8 mouse cellular contexts compared by ENCODE assay signal in the genomic region with DNA sequence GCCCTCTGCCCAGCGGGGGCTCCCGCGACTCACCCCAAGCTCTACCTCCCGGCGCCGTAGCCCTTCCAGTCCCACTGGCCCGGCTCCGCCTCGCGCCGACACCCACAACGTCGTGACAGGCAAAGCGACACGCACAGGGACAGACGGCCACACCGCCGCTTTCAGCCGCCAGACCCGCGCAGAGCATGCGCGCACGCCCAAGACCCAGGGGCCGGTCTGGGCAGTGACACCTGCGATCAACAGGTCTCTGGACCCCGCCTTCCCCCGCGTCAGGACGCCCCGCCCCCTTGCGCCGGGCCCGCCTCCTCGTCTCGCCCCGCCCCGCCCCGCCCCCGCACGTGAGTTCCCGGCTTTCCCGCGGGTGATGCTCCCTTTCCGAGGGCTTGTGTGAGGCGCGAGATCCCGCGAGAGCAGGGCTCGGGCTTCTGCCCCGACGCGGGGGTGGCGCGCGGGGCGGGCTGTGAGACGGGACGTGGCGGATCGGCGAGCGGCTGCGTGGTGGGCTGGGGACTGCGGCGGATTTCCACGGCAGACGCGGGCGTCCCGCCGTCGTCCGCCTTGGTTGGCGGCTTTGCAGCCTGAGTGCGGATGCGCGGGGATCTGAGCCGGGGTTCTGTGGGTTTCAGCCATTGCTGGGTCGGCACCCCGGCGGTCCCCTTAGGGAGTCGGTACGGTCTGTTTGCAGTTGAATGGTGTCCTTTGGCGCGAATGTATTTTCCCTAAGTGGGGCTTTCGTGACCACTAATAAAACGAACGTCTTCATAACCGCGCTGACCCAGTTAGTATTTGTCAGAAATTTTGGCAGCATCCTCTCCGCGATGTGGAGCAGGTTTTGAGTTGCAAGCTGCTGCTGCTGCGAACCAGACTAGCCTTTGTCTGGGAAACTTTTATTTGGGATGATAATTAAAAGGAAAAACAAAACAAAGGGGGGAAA. TPM values are rescaled to one million over a fixed set of nuclear protein-coding genes. Genes with fewer than 3 reads are reported as not detected.
DNase-seq lines count a peak whose midpoint lies in the region; ATAC-seq and TF ChIP-seq lines count a peak whose summit lies in the region.

A gene (minus strand): TSS at position 262 of the 934 bp plus-strand sequence.

- no peaks in the 10 kb centered on the region for H3K27me3 ChIP-seq in embryonic facial prominence, embryonic 10.5 days (replicated peaks; ENCODE audit: low read depth, poor library complexity, severe bottlenecking)
- H3K27me3 ChIP-seq in intestine, postnatal 0 days (replicated peaks; ENCODE audit: control insufficient read depth, insufficient read depth, low read length) = no peaks in the 10 kb centered on the region
- H3K27me3 ChIP-seq in midbrain, embryonic 10.5 days (ENCODE audit: low read depth, poor library complexity, severe bottlenecking) = no peaks in the 10 kb centered on the region

- H3K9me3 ChIP-seq in embryonic facial prominence, embryonic 10.5 days = no peaks in the 10 kb centered on the region
- H3K9me3 ChIP-seq in intestine, postnatal 0 days (ENCODE audit: control insufficient read depth) = no peaks in the 10 kb centered on the region
- no peaks in the 10 kb centered on the region for H3K9me3 ChIP-seq in midbrain, embryonic 10.5 days (replicated peaks)

- peak; percentile 98 for DNase-seq in adrenal gland, postnatal 14 days
- DNase-seq in embryonic facial prominence, embryonic 10.5 days (ENCODE audit: low spot score) = peak; percentile 99
- peak; percentile 52 for DNase-seq in gonadal fat pad, adult 2 months (ENCODE audit: low read depth)
- DNase-seq in left cerebral cortex, postnatal 36 days (ENCODE audit: low spot score in 2 of 2) = peak; percentile 94 to 97
- DNase-seq in midbrain, embryonic 10.5 days (ENCODE audit: low spot score) = peak; percentile 96
- peak; percentile 92 for DNase-seq in right cerebral cortex, postnatal 36 days (ENCODE audit: low spot score in 2 of 2)
- DNase-seq in urinary bladder, postnatal 4 days (ENCODE audit: low spot score in 2 of 2) = peak; percentile 93

- H3K36me3 ChIP-seq in embryonic facial prominence, embryonic 10.5 days (replicated peaks) = no peaks in the 10 kb centered on the region
- H3K36me3 ChIP-seq in intestine, postnatal 0 days (ENCODE audit: control insufficient read depth, insufficient read depth) = no peaks in the 10 kb centered on the region
- H3K36me3 ChIP-seq in midbrain, embryonic 10.5 days = no peaks in the 10 kb centered on the region

- intact Hi-C loops in left cerebral cortex, postnatal 36 days (cut with DNase I) = loop anchor here (5.0 kb wide), 2 partner anchors 62 to 118 kb away; a partner anchor contains a TSS

- peaks cover 17% of the 10 kb centered on the region for H3K4me1 ChIP-seq in embryonic facial prominence, embryonic 10.5 days
- H3K4me1 ChIP-seq in intestine, postnatal 0 days (replicated peaks; ENCODE audit: control insufficient read depth, insufficient read depth, low read length) = peaks cover 11% of the 10 kb centered on the region; the same call in 1 of the 2 replicates
- peaks cover 19% of the 10 kb centered on the region for H3K4me1 ChIP-seq in midbrain, embryonic 10.5 days

- H3K27ac ChIP-seq in embryonic facial prominence, embryonic 10.5 days (replicated peaks) = peak within 1 kb of the TSS; percentile 99
- peak within 1 kb of the TSS; percentile 98 for H3K27ac ChIP-seq in intestine, postnatal 0 days (ENCODE audit: low read depth, low read length)
- peak within 1 kb of the TSS; percentile 99 for H3K27ac ChIP-seq in midbrain, embryonic 10.5 days (replicated peaks)

- under 1% methylated on average over 94 of the region's 94 CpGs for WGBS in embryonic facial prominence, embryonic 10.5 days
- under 1% methylated on average over 84 of the region's 94 CpGs for WGBS in intestine, postnatal 0 days
- under 1% methylated on average over 94 of the region's 94 CpGs for WGBS in midbrain, embryonic 10.5 days

- peak within 1 kb of the TSS; percentile 90 for H3K9ac ChIP-seq in intestine, postnatal 0 days (ENCODE audit: low read depth, low read length)

- peak within 1 kb of the TSS; percentile 74 for H3K4me3 ChIP-seq in embryonic facial prominence, embryonic 10.5 days
- H3K4me3 ChIP-seq in intestine, postnatal 0 days (ENCODE audit: low read depth, low read length) = peak within 1 kb of the TSS; percentile 85
- peak within 1 kb of the TSS; percentile 73 for H3K4me3 ChIP-seq in midbrain, embryonic 10.5 days

- TF ChIP-seq CTCF in intestine, postnatal 0 days (IDR thresholded peaks at IDR 0.05; ENCODE audit: low read depth) = no peak; the same call in 1 of the 2 replicates

- H3K4me2 ChIP-seq in intestine, postnatal 0 days (replicated peaks; ENCODE audit: low read depth) = peak within 1 kb of the TSS; percentile 83

- peak; percentile 98 for ATAC-seq in intestine, postnatal 0 days

RNA-seq across cellular contexts. Expression of the gene that starts here (rescaled TPM):
- 23.5 and 26.6 TPM in 2 replicates for total RNA-seq in adrenal gland, postnatal 14 days (2021)
- polyA plus RNA-seq in embryonic facial prominence, embryonic 10.5 days (2016; fragmentation: Nextera tagmentation; extraction: Ambion mirVana) = 5.9 and 7.5 TPM in 2 replicates
- 6.3 and 8.5 TPM in 2 replicates for polyA plus RNA-seq in gonadal fat pad, adult 2 months (2012; rRNA removed)
- polyA plus RNA-seq in intestine, postnatal 0 days (2015; fragmentation: Nextera tagmentation; extraction: Ambion mirVana) = 6.1 and 7.1 TPM in 2 replicates
- 10 to 100 TPM; 21.7 to 32.7 TPM for total RNA-seq in left cerebral cortex, postnatal 36 days (2021)
- 3.9 and 5.0 TPM in 2 replicates for polyA plus RNA-seq in midbrain, embryonic 10.5 days (2016; fragmentation: Nextera tagmentation; extraction: Ambion mirVana)

Comparison
In these comparisons a context has a peak if more than half of its experiments do, and no peak if none do; other contexts are left out.
1. Peak in every context shown above with its lines: DNase-seq, ATAC-seq, H3K4me3 ChIP-seq and H3K27ac ChIP-seq.